Mouse (Mus musculus) bone marrow, adult 2 months (tissue): ENCODE data around the gene Cryba4. TPM values are rescaled to one million over a fixed set of nuclear protein-coding genes. Genes with fewer than 3 reads are reported as not detected.

Experiments used
- H3K27ac ChIP-seq: fragments of 200-500 bp; 2 replicates; pipeline ENCODE4 v1.5.1; 2012; ENCODE audit warnings: low read depth, mild to moderate bottlenecking, control low read depth, inconsistent platforms, low read length; ENCODE audit not compliant: control insufficient read depth, poor library complexity, insufficient read depth
- H3K4me1 ChIP-seq: fragments of 200-500 bp; 2 replicates; pipeline ENCODE4 v1.6.1; 2011; ENCODE audit warnings: low read length; ENCODE audit not compliant: control insufficient read depth, insufficient read depth
- H3K4me3 ChIP-seq: fragments of 200-500 bp; replicated peaks from 2 replicates; pipeline ENCODE3; 2011; ENCODE audit warnings: mild to moderate bottlenecking, low read depth, low read length, control low read depth; ENCODE audit not compliant: control insufficient read depth
- CTCF ChIP-seq: fragments of 200-500 bp; IDR thresholded peaks from 2 replicates; pipeline ENCODE4 v1.5.1; 2011; ENCODE audit warnings: low read length, control low read depth; ENCODE audit not compliant: control insufficient read depth, insufficient read depth
- POLR2A ChIP-seq: fragments of 200-500 bp; IDR thresholded peaks from 2 replicates; pipeline ENCODE4 v1.6.1; 2011; ENCODE audit warnings: low read depth, mild to moderate bottlenecking, control low read depth, low read length, borderline replicate concordance; ENCODE audit not compliant: control insufficient read depth
- WGBS: fragments of 180-500 bp; shearing (Covaris S2); methylation state at CpG from one replicate; pipeline ENCODE4 v1.1.7; 2018; 5-methylcytosine and 5-hydroxymethylcytosine counted together
- polyA plus RNA-seq: library from polyadenylated mRNA; stranded (reverse); fragments of >200 nt; gene quantifications from 2 replicates; pipeline ENCODE4 v1.2.4, GENCODE M21; 2011; ENCODE audit warnings: low replicate concordance; ENCODE audit not compliant: missing spikeins, insufficient read depth, insufficient read length

The Cryba4 gene
- polyA plus RNA-seq, 1 experiment, result 3.4 TPM

DNA sequence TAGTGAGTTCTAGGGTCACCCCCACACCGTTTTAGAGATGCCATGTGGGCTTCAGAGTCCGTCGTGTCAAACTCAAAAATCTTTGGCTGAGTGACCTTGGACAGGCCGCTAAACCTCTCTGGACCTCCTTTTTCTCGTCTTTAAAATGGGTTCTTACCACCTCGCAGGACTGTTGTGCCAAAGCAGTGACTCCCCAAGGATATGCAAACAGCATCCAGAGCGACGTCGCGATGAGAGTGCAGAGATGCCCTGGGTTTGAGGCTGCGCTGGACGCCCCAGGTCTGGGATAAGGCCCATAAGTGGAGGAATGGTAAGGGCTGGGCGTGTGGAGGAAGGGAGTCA, 24.4 kb downstream of the Cryba4 start:
- H3K4me1 ChIP-seq, result no peaks in the 10 kb centered on the region
- TF ChIP-seq POLR2A, result no peak
- TF ChIP-seq CTCF, result no peak
- no peak overlapping the region for H3K4me3 ChIP-seq
- no peak overlapping the region for H3K27ac ChIP-seq
- 7% methylated on average over 13 of the region's 13 CpGs for whole genome bisulfite sequencing

DNA sequence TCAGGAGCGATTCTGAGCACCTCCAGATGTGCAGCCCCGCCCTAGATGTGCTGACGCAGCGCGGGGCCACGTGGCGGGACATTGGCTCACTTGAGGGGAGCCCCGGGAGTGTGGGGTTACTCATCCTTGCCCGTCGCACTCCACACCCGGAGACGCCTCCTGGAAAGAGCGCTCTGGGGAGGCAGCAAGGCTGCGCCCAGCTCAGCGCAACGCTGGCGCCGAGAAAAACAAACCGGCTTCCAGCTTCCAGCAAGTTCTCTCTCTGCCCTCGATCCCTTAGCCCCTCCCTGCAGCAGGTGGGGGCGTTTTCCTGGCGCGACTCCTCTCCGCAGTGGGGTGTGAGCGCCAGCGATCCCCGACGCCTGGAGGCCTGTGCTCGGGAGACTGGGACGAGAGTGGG, 25.0 kb downstream of the Cryba4 start:
- H3K4me3 ChIP-seq, result no peak overlapping the region

DNA sequence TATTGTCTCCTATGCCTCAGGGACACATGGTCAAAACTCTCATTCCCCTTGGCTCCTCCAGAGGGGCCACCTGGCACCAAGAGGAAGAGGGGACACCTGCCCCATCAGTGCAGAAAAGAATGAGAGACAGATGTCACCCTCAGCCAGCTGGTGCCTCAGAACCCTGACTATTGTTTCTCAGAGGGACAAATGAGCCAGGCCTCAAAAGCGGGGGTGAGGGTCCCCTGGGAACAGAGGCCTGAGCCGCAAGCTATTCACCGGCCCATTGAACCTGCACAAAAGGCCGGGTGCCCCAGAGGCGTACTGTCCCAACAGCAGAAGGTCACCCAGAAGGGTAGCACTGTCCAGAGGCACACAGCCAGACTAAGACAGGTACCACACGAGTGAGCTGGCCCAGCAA, 26.7 kb downstream of the Cryba4 start:
- 75% methylated on average over 6 of the region's 6 CpGs for WGBS
- H3K27ac ChIP-seq, result no peak overlapping the region
- H3K4me1 ChIP-seq, result no peaks in the 10 kb centered on the region
- TF ChIP-seq POLR2A (no peak), CTCF (no peak)
- no peak overlapping the region for H3K4me3 ChIP-seq

More for the DNA sequence above, 25.0 kb downstream of the Cryba4 start:
- Histone ChIP-seq H3K4me1 (no peaks in the 10 kb centered on the region), H3K27ac (no peak overlapping the region)
- no peak for TF ChIP-seq POLR2A
- no peak for TF ChIP-seq CTCF
- 1% methylated on average over 30 of the region's 30 CpGs for WGBS

DNA sequence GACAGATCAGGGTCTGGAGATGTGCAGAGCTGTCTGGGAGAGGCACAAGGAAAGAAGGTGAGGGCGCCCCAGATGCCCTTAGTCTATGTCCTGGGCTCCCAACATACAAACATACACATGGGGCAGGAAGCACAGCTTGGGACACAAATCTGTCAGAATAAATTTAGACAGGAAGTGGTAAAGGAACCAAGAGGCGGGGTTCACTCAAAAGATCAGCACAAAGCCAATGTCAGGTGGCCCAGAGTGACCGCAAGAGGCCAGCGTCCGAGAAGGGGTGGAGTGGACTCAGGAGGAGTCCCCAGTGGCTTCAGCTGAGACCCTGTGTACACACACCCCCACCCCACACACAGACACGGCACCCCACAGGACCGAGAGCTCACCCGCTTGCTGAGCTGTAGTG, 32.1 kb downstream of the Cryba4 start:
- WGBS, result 7% methylated on average over 8 of the region's 8 CpGs
- TF ChIP-seq POLR2A (no peak), CTCF (no peak)
- Histone ChIP-seq H3K27ac (no peak overlapping the region), H3K4me1 (no peaks in the 10 kb centered on the region; the same call in 1 of the 2 replicates), H3K4me3 (no peak overlapping the region)

DNA sequence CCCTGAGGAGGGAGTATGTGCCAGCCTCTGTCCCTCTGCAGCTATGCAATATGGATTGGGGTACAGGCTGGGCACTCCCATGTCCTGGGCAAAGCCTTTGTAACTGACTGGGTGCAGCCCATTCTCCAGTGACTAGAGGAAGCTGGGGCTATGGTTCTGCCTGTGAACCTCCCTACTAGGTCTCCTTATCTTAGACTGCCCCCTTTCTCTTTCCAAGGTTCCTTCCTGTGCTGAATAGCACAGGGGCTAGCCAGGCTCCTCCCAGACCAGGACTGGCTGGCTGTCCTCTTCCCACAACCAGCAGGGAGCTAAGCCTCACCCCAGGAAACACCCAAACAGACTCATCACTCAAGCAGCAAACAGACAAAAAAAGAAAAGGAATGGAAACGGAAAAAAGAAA, 32.9 kb downstream of the Cryba4 start:
- 7% methylated on average over 1 of the region's 1 CpGs for WGBS
- no peak overlapping the region for H3K27ac ChIP-seq
- H3K4me3 ChIP-seq, result no peak overlapping the region
- H3K4me1 ChIP-seq, result no peaks in the 10 kb centered on the region; the same call in 1 of the 2 replicates
- TF ChIP-seq POLR2A (no peak), CTCF (no peak)

GRCm38 (mm10) chr5:112218679-112219078, 33.6 kb downstream of the Cryba4 start:
- no peak overlapping the region for H3K27ac ChIP-seq
- H3K4me3 ChIP-seq, result no peak overlapping the region
- 57% methylated on average over 4 of the region's 4 CpGs for WGBS
- TF ChIP-seq CTCF, result no peak
- TF ChIP-seq POLR2A, result no peak
- H3K4me1 ChIP-seq, result no peaks in the 10 kb centered on the region; the same call in 1 of the 2 replicates

- Histone ChIP-seq H3K27ac (no peak overlapping the region), H3K4me1 (no peaks in the 10 kb centered on the region; the same call in 1 of the 2 replicates), H3K4me3 (no peak overlapping the region)
- TF ChIP-seq POLR2A, result no peak
- TF ChIP-seq CTCF, result no peak
- WGBS, result 87% methylated on average over 22 of the region's 22 CpGs
Measured at GRCm38 (mm10) chr5:112217031-112217430, 35.3 kb downstream of the Cryba4 start.

DNA sequence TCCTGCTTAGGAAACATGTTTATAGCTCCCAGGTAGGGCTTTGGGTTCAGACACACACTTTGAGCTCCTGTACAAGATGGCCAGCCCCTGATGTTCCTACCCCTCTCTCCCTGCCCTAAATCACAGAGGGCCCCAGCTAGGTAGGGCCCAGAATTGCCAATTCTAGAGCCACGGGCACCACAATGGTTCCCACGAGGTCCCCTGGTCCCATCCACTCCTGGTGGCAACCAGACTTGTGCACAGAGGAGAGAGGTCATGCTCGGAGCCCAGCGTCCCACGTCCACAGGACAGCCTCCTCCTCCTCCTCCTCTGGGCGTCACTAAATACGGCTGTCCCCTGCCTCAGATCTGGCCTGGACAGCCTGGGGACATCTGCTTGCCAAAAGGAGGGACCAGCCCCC, 36.0 kb downstream of the Cryba4 start:
- Histone ChIP-seq H3K4me1 (no peaks in the 10 kb centered on the region; the same call in 1 of the 2 replicates), H3K27ac (no peak overlapping the region), H3K4me3 (no peak overlapping the region)
- 80% methylated on average over 7 of the region's 7 CpGs for WGBS
- TF ChIP-seq CTCF (no peak), POLR2A (no peak)

GRCm38 (mm10) chr5:112215801-112216251, 36.5 kb downstream of the Cryba4 start:
- TF ChIP-seq CTCF, result no peak
- no peak for TF ChIP-seq POLR2A
- Histone ChIP-seq H3K4me3 (no peak overlapping the region), H3K4me1 (no peaks in the 10 kb centered on the region; the same call in 1 of the 2 replicates), H3K27ac (no peak overlapping the region)
- WGBS, result 57% methylated on average over 9 of the region's 9 CpGs
